Mouse (Mus musculus): ENCODE measurements around the gene Wnt16.
A peak's percentile ranks its signal among the peaks of the same experiment; 100 is the strongest.

Wnt16 gene

GRCm38 (mm10) chr6:22325364-22326072 lies 37.5 kb downstream of the Wnt16 start:
- peak; percentile 62 to 82 for DNase-seq (ENCODE audit: low spot score in 2 of 2)

- DNase-seq (ENCODE audit: low spot score in 2 of 2), result no peak
Observed at GRCm38 (mm10) chr6:22326289-22326688, 38.3 kb downstream of the Wnt16 start.

GRCm38 (mm10) chr6:22327091-22327490 lies 39.1 kb downstream of the Wnt16 start:
- no peak for DNase-seq (ENCODE audit: low spot score in 2 of 2)

DNA sequence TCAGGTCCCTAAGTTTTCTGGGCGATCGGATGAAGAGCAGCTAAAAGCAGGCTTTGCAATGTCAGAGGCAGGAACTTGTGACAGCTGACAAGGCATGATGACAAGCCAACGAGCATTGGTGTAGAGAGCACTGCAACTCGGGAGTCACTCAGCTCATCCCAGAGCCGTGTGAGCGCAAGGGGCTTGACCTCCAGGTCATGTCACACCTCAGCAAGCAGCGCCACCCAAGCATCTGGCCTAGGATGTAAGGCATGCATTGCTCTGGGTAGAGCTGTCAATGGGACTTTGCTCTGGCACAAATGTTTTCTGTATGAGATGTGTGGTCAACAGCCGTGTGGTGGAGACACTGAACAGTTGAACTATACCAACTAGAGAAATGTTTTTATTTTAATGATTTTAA lies 39.9 kb downstream of the Wnt16 start:
- DNase-seq (ENCODE audit: low spot score in 2 of 2), result no peak

GRCm38 (mm10) chr6:22330169-22330960 lies 42.3 kb downstream of the Wnt16 start:
- no peak for DNase-seq (ENCODE audit: low spot score in 2 of 2)

DNA sequence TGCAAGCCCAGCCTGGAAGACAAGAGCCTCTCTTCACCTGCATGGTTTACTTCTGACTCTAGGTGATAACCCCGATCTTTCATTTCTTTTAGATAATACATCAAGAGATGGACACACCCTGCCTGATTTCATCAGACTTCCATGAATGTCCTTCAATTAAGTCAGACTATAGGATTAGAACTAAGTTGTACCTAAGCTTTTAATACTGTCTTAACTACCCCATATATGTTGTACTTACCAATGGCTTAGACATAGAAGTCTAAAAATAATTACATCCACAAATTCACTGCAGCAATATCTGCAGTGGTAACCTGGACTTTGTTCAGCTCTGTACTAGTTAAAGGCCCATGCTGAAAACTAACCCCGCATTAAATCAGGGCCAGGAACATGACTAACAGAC lies 44.5 kb downstream of the Wnt16 start:
- no peak for DNase-seq (ENCODE audit: low spot score in 2 of 2)

DNA sequence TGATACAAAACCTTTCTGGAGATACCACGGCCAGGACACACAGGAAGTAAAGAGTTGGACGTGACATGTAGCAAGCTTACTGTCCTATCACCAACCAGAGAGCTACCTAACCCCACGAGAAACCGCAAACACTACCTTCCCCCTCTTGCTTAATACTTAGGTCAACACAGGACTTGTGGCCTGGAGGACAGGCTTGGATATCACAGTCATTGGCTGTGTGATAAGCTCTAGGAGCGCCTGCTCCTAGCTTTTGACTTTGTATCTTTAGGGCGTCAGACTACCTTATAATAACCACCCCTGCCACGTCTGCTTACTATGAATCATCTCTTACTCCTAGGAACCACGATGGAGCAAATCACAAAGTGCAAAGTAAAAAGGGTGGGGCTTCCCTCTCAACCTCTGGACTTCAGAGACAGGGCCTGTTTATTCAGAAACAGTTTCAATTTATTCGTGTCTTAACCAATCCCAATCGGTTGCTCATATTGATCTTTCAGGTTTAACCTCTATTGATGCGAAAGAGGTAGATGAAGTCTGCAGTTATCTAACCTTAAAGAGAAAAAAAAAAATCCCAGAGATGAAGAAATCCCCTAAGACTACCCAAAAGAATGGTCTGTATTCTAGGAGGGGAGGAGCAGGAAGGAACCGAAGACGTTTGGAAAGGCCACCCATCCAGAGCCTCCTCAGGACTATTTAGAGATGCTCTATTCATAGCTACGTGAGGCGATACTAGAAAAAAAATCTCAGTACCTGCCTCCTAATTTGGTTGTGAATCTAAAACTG lies 51.9 kb downstream of the Wnt16 start:
- DNase-seq (ENCODE audit: low spot score in 2 of 2), result no peak

DNA sequence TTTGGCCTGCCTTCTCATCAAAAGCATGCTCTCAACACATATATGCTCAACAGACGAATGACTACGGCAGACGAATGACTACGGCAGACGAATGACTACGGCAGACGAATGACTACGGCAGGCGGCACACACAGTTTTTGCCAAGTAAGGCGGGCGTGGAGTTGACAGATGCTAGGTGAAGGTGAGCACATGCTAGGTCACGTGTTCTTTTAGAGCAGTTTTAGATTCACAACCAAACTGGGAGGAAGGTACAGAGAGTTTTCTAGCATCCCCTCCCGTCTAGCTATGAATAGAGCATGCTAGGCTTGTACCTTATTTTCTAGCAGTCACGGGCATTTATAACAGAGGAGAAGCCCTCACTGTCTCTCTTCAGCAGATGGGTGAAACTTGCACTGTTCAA lies 52.8 kb downstream of the Wnt16 start:
- no peak for DNase-seq (ENCODE audit: low spot score in 2 of 2)

- no peak for DNase-seq (ENCODE audit: low spot score in 2 of 2)
Observed at GRCm38 (mm10) chr6:22343292-22343691, 55.3 kb downstream of the Wnt16 start.

GRCm38 (mm10) chr6:22343706-22344105 lies 55.7 kb downstream of the Wnt16 start:
- DNase-seq (ENCODE audit: low spot score in 2 of 2), result no peak

DNA sequence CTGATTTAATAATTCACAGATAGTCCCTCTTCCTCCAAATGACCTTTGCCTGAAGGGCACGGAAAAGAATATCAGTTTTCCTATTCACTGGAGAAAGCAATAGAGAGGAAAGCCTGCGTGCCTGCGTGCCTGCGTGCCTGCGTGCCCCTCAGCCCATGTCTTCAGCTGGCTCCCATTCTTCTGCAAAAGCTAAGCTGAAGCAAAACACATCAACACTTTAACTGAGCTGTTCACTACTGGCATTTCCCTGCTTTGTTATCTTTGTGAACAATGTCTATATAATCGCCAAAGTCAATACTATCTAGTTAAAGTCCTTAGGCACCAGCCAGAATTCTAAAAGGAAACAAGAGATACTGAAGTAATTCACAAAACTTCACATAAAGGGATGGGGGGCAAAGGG lies 56.4 kb downstream of the Wnt16 start:
- DNase-seq (ENCODE audit: low spot score in 2 of 2), result no peak

- no peak for DNase-seq (ENCODE audit: low spot score in 2 of 2)
Observed at GRCm38 (mm10) chr6:22347132-22347902, 59.3 kb downstream of the Wnt16 start.
